Mouse (Mus musculus) lung, adult 2 months (tissue): ENCODE measurements around the gene Cfap161.

Experiments used
- CTCF ChIP-seq: fragments of 200-500 bp; IDR thresholded peaks from 2 replicates; pipeline ENCODE4 v1.5.1; 2011; ENCODE audit warnings: mild to moderate bottlenecking, low read length, control low read depth; ENCODE audit not compliant: insufficient read depth
- POLR2A ChIP-seq: fragments of 200-500 bp; IDR thresholded peaks from 2 replicates; pipeline ENCODE4 v1.6.1; 2011; ENCODE audit warnings: low read depth, mild to moderate bottlenecking, control low read depth, low read length, borderline replicate concordance; ENCODE audit errors: extremely low read depth

DNA sequence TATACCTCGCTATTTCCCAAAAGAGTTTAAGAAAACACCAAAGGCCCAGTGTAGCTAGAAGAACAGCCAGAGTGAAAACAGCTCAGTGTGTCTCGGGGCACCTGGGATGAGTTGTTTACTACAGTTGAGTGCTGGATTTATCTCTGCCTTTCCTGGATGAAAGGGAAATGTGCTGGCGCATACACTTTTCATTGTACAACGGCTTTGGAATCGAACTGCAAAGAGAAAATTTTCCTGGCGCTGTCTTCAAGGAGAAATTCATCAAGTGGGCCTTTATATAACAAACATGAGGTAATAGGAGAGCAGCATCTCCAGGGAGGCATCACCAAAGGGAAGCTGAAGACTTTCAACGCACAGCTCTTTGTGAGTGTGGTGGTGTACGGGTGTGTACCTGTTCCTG lies 17.2 kb upstream of the Cfap161 start:
- TF ChIP-seq CTCF (no peak), POLR2A (no peak)
